Mouse (Mus musculus) layer of hippocampus, adult 9-11 months (tissue): Measurements from ENCODE around the gene Swap70.
A peak's percentile ranks its signal among the peaks of the same experiment; 100 is the strongest.

Experiments used
- DNase-seq: peaks from one replicate; pipeline ENCODE4 v3.0.0; 2022

Swap70 gene

GRCm38 (mm10) chr7:110239590-110239989 is 18.1 kb downstream of the Swap70 start:
- DNase-seq: no peak

GRCm38 (mm10) chr7:110241472-110242289 is 20.2 kb downstream of the Swap70 start:
- no peak for DNase-seq

GRCm38 (mm10) chr7:110242290-110242581 is 20.7 kb downstream of the Swap70 start:
- DNase-seq: no peak

GRCm38 (mm10) chr7:110245128-110245527 is 23.6 kb downstream of the Swap70 start:
- DNase-seq: no peak

- DNase-seq: no peak
Measured at GRCm38 (mm10) chr7:110246526-110246925, 25.0 kb downstream of the Swap70 start.

- no peak for DNase-seq
Measured at GRCm38 (mm10) chr7:110247801-110248200, 26.3 kb downstream of the Swap70 start.

GRCm38 (mm10) chr7:110248677-110249076 is 27.2 kb downstream of the Swap70 start:
- no peak for DNase-seq

- no peak for DNase-seq
Measured at GRCm38 (mm10) chr7:110253861-110254260, 32.4 kb downstream of the Swap70 start.

- no peak for DNase-seq
Measured at GRCm38 (mm10) chr7:110254395-110254794, 32.9 kb downstream of the Swap70 start.

- DNase-seq: no peak
Measured at GRCm38 (mm10) chr7:110257059-110257458, 35.5 kb downstream of the Swap70 start.

- no peak for DNase-seq
Measured at GRCm38 (mm10) chr7:110258196-110258950, 36.9 kb downstream of the Swap70 start.

GRCm38 (mm10) chr7:110259966-110260711 is 38.6 kb downstream of the Swap70 start:
- peak; percentile 63 for DNase-seq

GRCm38 (mm10) chr7:110261807-110262206 is 40.3 kb downstream of the Swap70 start:
- DNase-seq: no peak

GRCm38 (mm10) chr7:110262661-110263060 is 41.1 kb downstream of the Swap70 start:
- DNase-seq: no peak

GRCm38 (mm10) chr7:110263474-110263873 is 42.0 kb downstream of the Swap70 start:
- no peak for DNase-seq

GRCm38 (mm10) chr7:110265796-110266195 is 44.3 kb downstream of the Swap70 start:
- DNase-seq: peak; percentile 75

GRCm38 (mm10) chr7:110267014-110267413 is 45.5 kb downstream of the Swap70 start:
- DNase-seq: no peak

GRCm38 (mm10) chr7:110267994-110268393 is 46.5 kb downstream of the Swap70 start:
- DNase-seq: no peak

GRCm38 (mm10) chr7:110268511-110268910 is 47.0 kb downstream of the Swap70 start:
- no peak for DNase-seq

GRCm38 (mm10) chr7:110269777-110270176 is 48.3 kb downstream of the Swap70 start:
- DNase-seq: no peak

GRCm38 (mm10) chr7:110270455-110270854 is 48.9 kb downstream of the Swap70 start:
- DNase-seq: peak; percentile 24

- DNase-seq: no peak
Measured at GRCm38 (mm10) chr7:110271814-110272213, 50.3 kb downstream of the Swap70 start.

GRCm38 (mm10) chr7:110272434-110272833 is 50.9 kb downstream of the Swap70 start:
- DNase-seq: no peak
